Mouse (Mus musculus) lung, postnatal 0 days (tissue): ENCODE results near the gene Klhl29.

Experiments used
- CTCF ChIP-seq: IDR thresholded peaks from 2 replicates; pipeline ENCODE4 v1.5.1; 2016; ENCODE audit warnings: antibody characterized with exemption, mild to moderate bottlenecking
- EP300 ChIP-seq: IDR thresholded peaks from 2 replicates; pipeline ENCODE4 v1.6.1; 2016; ENCODE audit warnings: antibody characterized with exemption, mild to moderate bottlenecking, control low read depth

GRCm38 (mm10) chr12:5186645-5187044, 188.8 kb downstream of the Klhl29 start:
- TF ChIP-seq CTCF (no peak), EP300 (no peak)
